Mouse (Mus musculus): ENCODE results near the gene Fbh1. TPM values are rescaled to one million over a fixed set of nuclear protein-coding genes. Genes with fewer than 3 reads are reported as not detected.

The Fbh1 gene
- polyA plus RNA-seq, 1 experiment from 2014 or later, result 153 TPM

- ATAC-seq (ENCODE audit: low FRiP score, low TSS enrichment) (no peak), DNase-seq (no peak)
- H3K27ac ChIP-seq (replicated peaks; ENCODE audit: low read depth, low read length), result no peak overlapping the region
- peaks cover under 1% of the 10 kb centered on the region; the same call in 1 of the 2 replicates for H3K36me3 ChIP-seq (ENCODE audit: control insufficient read depth, insufficient read depth, low read length)
- H3K4me1 ChIP-seq (ENCODE audit: control insufficient read depth, insufficient read depth, low read length), result peaks cover 19% of the 10 kb centered on the region
- no peak overlapping the region for H3K4me2 ChIP-seq (ENCODE audit: low read length)
- H3K27me3 ChIP-seq (ENCODE audit: control insufficient read depth, insufficient read depth, low read length), result no peaks in the 10 kb centered on the region
- no peak overlapping the region for H3K4me3 ChIP-seq (replicated peaks; ENCODE audit: low read depth, low read length)
- H3K9me3 ChIP-seq (ENCODE audit: control insufficient read depth, low read length), result no peaks in the 10 kb centered on the region
- H3K9ac ChIP-seq (replicated peaks; ENCODE audit: low read length), result no peak overlapping the region
- 94% methylated on average over 10 of the region's 10 CpGs for WGBS
Observed at GRCm38 (mm10) chr2:11774426-11774825, 3.0 kb downstream of the Fbh1 start.

- no peak overlapping the region for H3K9ac ChIP-seq (replicated peaks; ENCODE audit: low read length)
- H3K4me3 ChIP-seq (replicated peaks; ENCODE audit: low read depth, low read length), result no peak overlapping the region
- H3K9me3 ChIP-seq (ENCODE audit: control insufficient read depth, low read length), result no peaks in the 10 kb centered on the region
- H3K4me2 ChIP-seq (ENCODE audit: low read length), result no peak overlapping the region
- WGBS, result 89% methylated on average over 4 of the region's 4 CpGs
- no peak overlapping the region for H3K27ac ChIP-seq (replicated peaks; ENCODE audit: low read depth, low read length)
- peaks cover 11% of the 10 kb centered on the region for H3K36me3 ChIP-seq (ENCODE audit: control insufficient read depth, insufficient read depth, low read length)
- no peak for ATAC-seq (ENCODE audit: low FRiP score, low TSS enrichment)
- DNase-seq, result no peak
- H3K4me1 ChIP-seq (ENCODE audit: control insufficient read depth, insufficient read depth, low read length), result peaks cover 14% of the 10 kb centered on the region
- no peaks in the 10 kb centered on the region for H3K27me3 ChIP-seq (ENCODE audit: control insufficient read depth, insufficient read depth, low read length)
Observed at GRCm38 (mm10) chr2:11772401-11772800, 5.0 kb downstream of the Fbh1 start.

GRCm38 (mm10) chr2:11771701-11772100, 5.7 kb downstream of the Fbh1 start:
- H3K4me1 ChIP-seq (ENCODE audit: control insufficient read depth, insufficient read depth, low read length), result peaks cover 13% of the 10 kb centered on the region
- no peak overlapping the region for H3K9ac ChIP-seq (replicated peaks; ENCODE audit: low read length)
- no peak overlapping the region for H3K4me3 ChIP-seq (replicated peaks; ENCODE audit: low read depth, low read length)
- H3K36me3 ChIP-seq (ENCODE audit: control insufficient read depth, insufficient read depth, low read length), result peaks cover 18% of the 10 kb centered on the region
- no peak for ATAC-seq (ENCODE audit: low FRiP score, low TSS enrichment)
- H3K27me3 ChIP-seq (ENCODE audit: control insufficient read depth, insufficient read depth, low read length), result no peaks in the 10 kb centered on the region
- DNase-seq, result no peak
- 95% methylated on average over 4 of the region's 4 CpGs for WGBS
- H3K27ac ChIP-seq (replicated peaks; ENCODE audit: low read depth, low read length), result no peak overlapping the region
- no peak overlapping the region for H3K4me2 ChIP-seq (ENCODE audit: low read length)
- H3K9me3 ChIP-seq (ENCODE audit: control insufficient read depth, low read length), result no peaks in the 10 kb centered on the region

GRCm38 (mm10) chr2:11767161-11767545, 10.2 kb downstream of the Fbh1 start:
- no peak overlapping the region for H3K27ac ChIP-seq (replicated peaks; ENCODE audit: low read depth, low read length)
- no peaks in the 10 kb centered on the region for H3K9me3 ChIP-seq (ENCODE audit: control insufficient read depth, low read length)
- no peak overlapping the region for H3K9ac ChIP-seq (replicated peaks; ENCODE audit: low read length)
- H3K27me3 ChIP-seq (ENCODE audit: control insufficient read depth, insufficient read depth, low read length), result no peaks in the 10 kb centered on the region
- H3K4me1 ChIP-seq (ENCODE audit: control insufficient read depth, insufficient read depth, low read length), result no peaks in the 10 kb centered on the region
- ATAC-seq (ENCODE audit: low FRiP score, low TSS enrichment), result no peak
- H3K36me3 ChIP-seq (ENCODE audit: control insufficient read depth, insufficient read depth, low read length), result peaks cover 63% of the 10 kb centered on the region
- DNase-seq, result no peak
- WGBS, result 83% methylated on average over 10 of the region's 10 CpGs
- H3K4me3 ChIP-seq (replicated peaks; ENCODE audit: low read depth, low read length), result no peak overlapping the region
- H3K4me2 ChIP-seq (ENCODE audit: low read length), result no peak overlapping the region

GRCm38 (mm10) chr2:11766485-11767160, 10.8 kb downstream of the Fbh1 start:
- WGBS, result 82% methylated on average over 5 of the region's 5 CpGs
- no peak overlapping the region for H3K4me2 ChIP-seq (ENCODE audit: low read length)
- no peak overlapping the region for H3K9ac ChIP-seq (replicated peaks; ENCODE audit: low read length)
- DNase-seq (no peak), ATAC-seq (ENCODE audit: low FRiP score, low TSS enrichment) (no peak)
- no peak overlapping the region for H3K27ac ChIP-seq (replicated peaks; ENCODE audit: low read depth, low read length)
- H3K27me3 ChIP-seq (ENCODE audit: control insufficient read depth, insufficient read depth, low read length), result no peaks in the 10 kb centered on the region
- no peaks in the 10 kb centered on the region for H3K4me1 ChIP-seq (ENCODE audit: control insufficient read depth, insufficient read depth, low read length)
- H3K4me3 ChIP-seq (replicated peaks; ENCODE audit: low read depth, low read length), result no peak overlapping the region
- H3K9me3 ChIP-seq (ENCODE audit: control insufficient read depth, low read length), result no peaks in the 10 kb centered on the region
- peaks cover 68% of the 10 kb centered on the region for H3K36me3 ChIP-seq (ENCODE audit: control insufficient read depth, insufficient read depth, low read length)

GRCm38 (mm10) chr2:11765694-11766093, 11.7 kb downstream of the Fbh1 start:
- Histone ChIP-seq H3K9me3 (ENCODE audit: control insufficient read depth, low read length) (no peaks in the 10 kb centered on the region), H3K9ac (replicated peaks; ENCODE audit: low read length) (no peak overlapping the region), H3K36me3 (ENCODE audit: control insufficient read depth, insufficient read depth, low read length) (peaks cover 77% of the 10 kb centered on the region), H3K27ac (replicated peaks; ENCODE audit: low read depth, low read length) (no peak overlapping the region), H3K4me3 (replicated peaks; ENCODE audit: low read depth, low read length) (no peak overlapping the region), H3K4me1 (ENCODE audit: control insufficient read depth, insufficient read depth, low read length) (no peaks in the 10 kb centered on the region), H3K27me3 (ENCODE audit: control insufficient read depth, insufficient read depth, low read length) (no peaks in the 10 kb centered on the region), H3K4me2 (ENCODE audit: low read length) (no peak overlapping the region)
- no peak for DNase-seq
- 91% methylated on average over 4 of the region's 4 CpGs for WGBS
- no peak for ATAC-seq (ENCODE audit: low FRiP score, low TSS enrichment)

- no peaks in the 10 kb centered on the region for H3K9me3 ChIP-seq (ENCODE audit: control insufficient read depth, low read length)
Observed at GRCm38 (mm10) chr2:11762541-11762940, 14.8 kb downstream of the Fbh1 start.

GRCm38 (mm10) chr2:11739516-11740051, 37.8 kb downstream of the Fbh1 start:
- Histone ChIP-seq H3K9ac (replicated peaks; ENCODE audit: low read length) (no peak overlapping the region), H3K4me2 (ENCODE audit: low read length) (no peak overlapping the region), H3K36me3 (ENCODE audit: control insufficient read depth, insufficient read depth, low read length) (peaks cover 52% of the 10 kb centered on the region), H3K27ac (replicated peaks; ENCODE audit: low read depth, low read length) (no peak overlapping the region), H3K27me3 (ENCODE audit: control insufficient read depth, insufficient read depth, low read length) (no peaks in the 10 kb centered on the region), H3K4me1 (ENCODE audit: control insufficient read depth, insufficient read depth, low read length) (no peaks in the 10 kb centered on the region), H3K4me3 (replicated peaks; ENCODE audit: low read depth, low read length) (no peak overlapping the region), H3K9me3 (ENCODE audit: control insufficient read depth, low read length) (no peaks in the 10 kb centered on the region)
- ATAC-seq (ENCODE audit: low FRiP score, low TSS enrichment) (no peak), DNase-seq (no peak)
- WGBS, result 97% methylated on average over 4 of the region's 4 CpGs

More at GRCm38 (mm10) chr2:11762541-11762940, 14.8 kb downstream of the Fbh1 start:
- Histone ChIP-seq H3K36me3 (ENCODE audit: control insufficient read depth, insufficient read depth, low read length) (peaks cover 99% of the 10 kb centered on the region), H3K4me2 (ENCODE audit: low read length) (no peak overlapping the region), H3K9ac (replicated peaks; ENCODE audit: low read length) (no peak overlapping the region), H3K27ac (replicated peaks; ENCODE audit: low read depth, low read length) (no peak overlapping the region), H3K4me1 (ENCODE audit: control insufficient read depth, insufficient read depth, low read length) (no peaks in the 10 kb centered on the region), H3K27me3 (ENCODE audit: control insufficient read depth, insufficient read depth, low read length) (no peaks in the 10 kb centered on the region), H3K4me3 (replicated peaks; ENCODE audit: low read depth, low read length) (no peak overlapping the region)
- no peak for DNase-seq
- WGBS, result 97% methylated on average over 4 of the region's 4 CpGs
- ATAC-seq (ENCODE audit: low FRiP score, low TSS enrichment), result no peak

- H3K9ac ChIP-seq (replicated peaks; ENCODE audit: low read length), result no peak overlapping the region
- no peaks in the 10 kb centered on the region for H3K9me3 ChIP-seq (ENCODE audit: control insufficient read depth, low read length)
- H3K27me3 ChIP-seq (ENCODE audit: control insufficient read depth, insufficient read depth, low read length), result no peaks in the 10 kb centered on the region
- DNase-seq (no peak), ATAC-seq (ENCODE audit: low FRiP score, low TSS enrichment) (no peak)
- H3K27ac ChIP-seq (replicated peaks; ENCODE audit: low read depth, low read length), result no peak overlapping the region
- H3K4me3 ChIP-seq (replicated peaks; ENCODE audit: low read depth, low read length), result no peak overlapping the region
- WGBS, result 88% methylated on average over 3 of the region's 3 CpGs
- H3K4me1 ChIP-seq (ENCODE audit: control insufficient read depth, insufficient read depth, low read length), result no peaks in the 10 kb centered on the region
- H3K4me2 ChIP-seq (ENCODE audit: low read length), result no peak overlapping the region
- peaks cover 49% of the 10 kb centered on the region for H3K36me3 ChIP-seq (ENCODE audit: control insufficient read depth, insufficient read depth, low read length)
Observed at GRCm38 (mm10) chr2:11738794-11739193, 38.6 kb downstream of the Fbh1 start.
